Mouse (Mus musculus) frontal cortex, adult 2 months (tissue): Measurements from ENCODE around the gene P2ry13. TPM values are rescaled to one million over a fixed set of nuclear protein-coding genes. Genes with fewer than 3 reads are reported as not detected.

ENCODE experiments used
- DNase-seq, 2 experiments: peaks; one replicate each; pipeline ENCODE4 v3.0.0; 2022; ENCODE audit warnings: low spot score in 1 of 2; ENCODE audit errors: extremely low spot score in 1 of 2
- polyA plus RNA-seq: library from polyadenylated mRNA; depleted of rRNA; stranded (reverse); fragments of >200 nt; gene quantifications from 2 replicates; pipeline ENCODE4 v1.2.3, GENCODE M21; 2012; rRNA removed

P2ry13 gene
- 10.6 and 18.0 TPM in 2 replicates for polyA plus RNA-seq

DNA sequence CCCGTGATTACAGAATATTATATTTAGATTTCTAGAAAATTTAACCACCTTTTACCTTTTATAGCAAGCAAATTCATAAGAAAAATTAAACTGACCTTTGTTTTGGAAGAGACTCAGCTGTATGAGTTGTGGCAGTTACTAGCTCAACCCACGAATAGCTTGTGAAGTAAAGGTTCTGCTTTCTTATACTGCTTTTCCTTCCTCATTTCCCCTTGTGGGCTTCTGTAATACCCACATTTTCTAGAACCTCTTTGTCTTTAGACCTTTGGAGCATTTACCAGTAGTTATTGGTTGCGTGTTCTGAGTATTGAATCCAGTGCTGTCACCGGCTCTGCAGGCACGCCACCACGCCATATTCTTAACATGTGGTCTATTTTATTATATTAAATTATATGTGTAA, at the start of gene P2ry13:
Gene P2ry13 (minus strand): TSS at position 156 of the 400 bp plus-strand sequence.
- no peak for DNase-seq

DNA sequence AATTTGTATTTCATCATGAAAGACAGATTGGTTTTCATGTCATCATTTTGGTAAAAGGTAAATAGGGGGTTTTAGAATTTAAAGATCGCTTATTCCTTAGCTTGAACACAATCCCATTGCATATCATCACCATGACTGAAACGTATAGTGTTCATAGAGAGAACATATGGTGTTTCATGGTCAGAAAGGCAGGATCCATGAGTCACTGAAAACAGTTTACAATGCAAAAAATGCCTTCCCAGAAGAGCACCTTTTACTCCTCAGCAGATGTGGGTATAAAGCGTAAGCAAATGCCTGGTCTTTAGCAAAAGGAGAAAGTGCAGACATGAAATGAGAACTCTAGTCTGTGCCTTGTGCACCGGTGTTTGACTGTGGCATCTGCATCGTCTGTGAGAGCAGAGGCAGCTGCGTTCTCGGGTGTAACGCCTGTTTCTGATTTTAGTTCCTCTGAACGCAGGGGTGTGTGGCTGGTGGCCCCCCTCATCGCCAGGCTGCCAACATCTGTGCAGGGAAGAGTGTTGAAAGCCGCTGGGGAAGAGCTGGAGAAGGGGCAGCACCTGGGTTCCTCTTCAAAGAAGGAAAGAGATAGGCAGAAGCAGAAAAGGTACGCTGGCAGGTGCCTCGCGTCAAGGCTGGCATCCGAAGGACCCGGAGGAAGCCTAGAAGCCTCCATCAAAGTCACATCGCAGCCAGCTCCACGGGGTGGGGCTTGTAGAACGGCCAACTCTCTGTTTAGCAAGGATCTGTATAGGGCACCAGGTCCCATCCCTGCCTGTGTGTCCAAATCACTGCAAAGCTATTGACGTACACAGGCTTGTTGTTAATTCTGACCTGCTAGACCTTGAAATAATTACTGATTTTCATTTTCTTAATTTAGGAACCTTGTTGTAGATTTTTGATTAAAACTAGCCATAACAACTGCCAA, 47.3 kb upstream of the P2ry13 start:
- peak in 1 of 2 experiments; percentile 27 for DNase-seq

DNA sequence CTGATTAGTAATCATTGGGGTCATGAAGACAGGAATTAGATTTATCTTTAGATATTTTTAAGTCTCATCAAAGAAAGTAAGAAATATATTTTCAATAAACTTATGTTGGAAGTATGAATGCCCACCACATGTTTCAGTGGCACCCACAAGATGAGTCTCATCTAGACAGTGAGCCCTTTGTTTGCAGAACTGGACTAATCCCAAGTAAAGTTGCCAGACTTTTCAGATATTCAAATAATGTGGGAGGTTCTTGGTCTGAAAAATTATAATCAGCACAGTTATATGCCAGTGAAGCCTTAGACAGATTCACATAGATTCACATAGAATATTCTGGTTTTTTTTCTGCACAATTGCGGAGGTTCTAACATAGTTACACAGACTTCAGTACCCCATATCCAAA, 39.8 kb upstream of the P2ry13 start:
- no peak for DNase-seq

DNA sequence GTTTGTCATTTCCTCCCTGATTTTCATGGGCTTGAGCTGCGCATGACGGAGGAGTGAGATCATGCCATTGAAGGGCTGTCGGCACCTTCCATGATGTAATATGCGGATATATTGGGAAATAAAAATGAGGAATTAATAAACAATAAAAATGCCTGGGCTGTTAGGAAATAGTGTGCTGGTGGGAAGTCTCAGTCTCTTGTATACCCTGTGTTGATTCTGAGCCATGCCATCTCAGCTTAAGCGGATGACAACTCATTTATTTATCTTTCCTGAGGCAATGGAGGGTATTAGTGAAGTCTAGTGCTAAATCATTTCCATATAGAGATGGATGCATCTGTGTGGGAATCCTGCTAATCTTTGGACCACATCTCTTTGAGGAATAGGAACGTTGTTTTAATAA, 37.3 kb upstream of the P2ry13 start:
- DNase-seq = no peak

DNA sequence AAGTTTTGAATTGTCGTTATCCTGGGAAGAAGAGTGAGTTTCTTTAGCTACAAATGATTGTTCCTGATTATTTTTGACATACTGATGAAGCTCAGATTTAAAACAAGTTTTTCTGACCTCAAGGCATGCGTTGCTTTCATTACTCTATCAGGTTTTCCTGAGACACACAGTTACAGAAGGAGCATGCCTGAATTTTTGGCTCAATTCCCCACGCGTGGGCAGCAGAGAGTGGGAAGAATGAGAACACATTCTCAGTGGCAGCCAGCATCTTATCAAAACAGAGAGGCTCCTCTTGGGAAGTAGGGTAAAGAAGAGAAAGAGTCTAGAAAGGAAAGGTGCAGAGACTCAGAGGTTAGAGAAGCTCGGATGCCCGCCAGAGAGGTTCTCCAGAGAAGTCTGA, 32.7 kb upstream of the P2ry13 start:
- DNase-seq = peak; percentile 40 to 91

DNA sequence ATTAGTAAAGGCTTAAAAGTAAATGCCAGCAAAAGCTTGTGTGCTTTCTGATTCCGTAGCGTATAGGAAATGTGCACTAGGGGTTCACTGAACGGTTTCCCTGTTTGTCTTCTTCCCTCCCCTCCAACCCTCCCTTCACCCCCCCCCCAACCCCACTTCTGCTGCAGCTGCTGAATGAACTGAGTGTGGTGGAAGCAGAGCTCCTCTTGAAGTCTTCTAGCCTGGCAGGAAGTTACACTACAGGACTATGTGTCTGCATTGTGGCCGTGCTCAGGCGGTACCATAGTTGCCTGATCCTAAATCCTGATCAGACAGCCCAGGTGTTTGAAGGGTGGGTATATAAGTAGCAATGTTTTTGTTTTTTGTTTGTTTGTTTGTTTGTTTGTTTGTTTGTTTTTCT, 24.2 kb upstream of the P2ry13 start:
- DNase-seq = no peak

DNA sequence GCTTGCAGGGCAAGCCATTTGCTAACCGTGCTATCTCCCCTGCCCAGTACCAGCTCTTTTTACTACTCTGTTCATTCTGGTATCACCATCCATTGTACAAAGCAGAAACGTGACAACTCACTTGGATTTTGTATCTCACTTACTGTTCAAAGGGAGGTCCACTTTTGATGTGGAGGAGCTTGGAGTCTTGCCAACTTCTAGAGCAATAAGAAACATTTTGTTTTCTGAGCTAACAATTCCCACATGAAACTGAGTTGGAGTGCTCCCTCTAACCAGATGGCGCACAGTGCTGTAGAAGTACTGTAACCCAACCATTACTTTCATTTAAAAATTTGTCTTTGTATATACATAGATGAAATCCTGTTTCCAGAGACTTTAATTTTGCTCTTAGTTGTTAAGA, 20.2 kb upstream of the P2ry13 start:
- DNase-seq = peak in 1 of 2 experiments; percentile 54

DNA sequence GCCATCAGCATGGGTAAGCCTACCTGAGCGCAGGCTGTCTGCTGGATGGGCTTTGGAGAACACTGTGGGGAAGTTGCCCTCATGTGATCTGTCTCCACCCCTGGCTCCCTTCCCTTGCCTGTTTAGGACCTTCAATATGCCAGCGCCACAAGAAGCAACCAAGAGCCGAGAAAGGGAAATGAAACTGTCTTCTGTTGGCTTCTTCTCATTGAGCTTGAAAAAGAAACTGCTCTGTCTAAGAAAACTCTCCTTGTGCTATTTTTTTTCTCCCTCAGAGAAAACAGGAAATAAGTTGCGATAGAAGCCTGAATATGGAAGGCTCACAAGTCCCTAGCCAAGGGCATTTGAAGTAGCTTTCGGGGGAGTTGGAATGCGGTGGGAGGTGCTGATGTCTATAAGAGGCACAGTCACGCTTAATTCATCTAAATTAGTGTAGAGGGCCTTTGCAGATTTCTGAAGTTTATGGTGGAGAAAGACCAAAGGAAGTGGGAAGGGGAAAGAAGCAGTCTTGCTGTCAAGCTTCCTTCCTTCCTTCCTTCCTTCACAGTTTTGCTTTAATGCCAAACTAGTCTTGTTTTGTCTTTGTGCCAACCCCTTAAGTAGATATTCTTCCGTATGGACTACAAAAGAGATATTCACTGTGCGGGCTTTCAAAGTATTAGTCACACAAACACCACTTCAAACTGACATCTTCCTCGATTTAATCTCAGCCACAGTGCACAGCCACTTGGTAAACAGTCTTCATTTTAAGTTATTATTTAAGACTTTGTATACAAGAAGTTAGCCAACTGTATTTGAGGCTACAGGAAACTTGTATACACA, 18.3 kb upstream of the P2ry13 start:
- peak in 1 of 2 experiments; percentile 47 for DNase-seq

DNA sequence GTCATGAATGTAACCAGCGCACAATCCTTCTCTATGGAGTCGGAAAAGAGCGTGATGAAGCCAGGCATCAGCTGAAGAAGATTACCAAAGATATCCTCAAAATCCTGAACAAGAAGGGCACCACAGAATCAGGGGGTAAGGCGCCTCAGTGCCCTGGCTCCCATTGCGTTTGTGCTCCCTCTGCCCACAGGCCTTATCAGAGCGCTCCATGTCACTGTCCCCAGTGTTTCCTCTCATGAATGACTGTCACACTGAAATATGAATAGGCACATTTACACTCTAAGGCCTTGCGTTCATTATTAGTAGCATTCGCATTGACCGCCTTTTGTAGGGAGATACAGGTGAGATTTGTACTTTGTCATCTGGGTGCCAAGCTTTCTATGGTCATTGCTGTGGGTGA, 17.0 kb upstream of the P2ry13 start:
- DNase-seq = no peak

DNA sequence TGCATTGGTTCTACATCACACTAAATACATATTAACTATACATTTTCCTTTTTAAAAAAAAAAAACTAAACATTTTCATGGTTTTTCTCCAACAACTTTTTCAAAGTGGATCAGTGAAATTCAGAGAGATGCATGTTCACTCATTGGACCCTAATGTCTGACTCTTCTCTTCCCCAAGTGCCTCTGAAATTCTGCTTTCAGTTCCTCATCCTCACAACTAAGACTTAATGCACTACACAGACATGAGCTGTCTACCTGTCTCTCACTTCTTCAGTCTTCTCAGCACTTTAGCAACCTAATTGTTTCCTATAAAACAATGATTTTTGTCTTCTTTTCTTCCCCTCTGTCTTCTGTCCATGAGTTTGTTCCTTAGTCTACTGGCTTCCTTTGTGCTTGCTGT, 14.7 kb upstream of the P2ry13 start:
- no peak for DNase-seq

DNA sequence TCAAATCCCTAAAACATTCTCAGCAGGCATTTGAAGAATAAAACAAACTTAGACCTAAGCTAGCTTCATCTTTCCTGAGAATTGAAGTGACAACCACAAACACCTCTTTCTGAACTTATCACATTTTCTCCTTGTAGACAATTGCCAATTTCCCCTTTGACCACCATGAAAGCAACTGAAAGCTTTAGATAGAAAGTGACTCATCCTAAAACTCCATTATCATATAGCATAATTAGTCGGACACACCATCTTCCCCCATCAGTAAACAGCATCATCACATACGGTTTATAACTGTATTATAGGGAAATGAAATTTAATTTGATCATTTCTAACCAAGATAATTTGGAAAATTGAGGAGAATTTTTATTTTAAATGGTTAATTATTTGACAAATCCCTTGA, 11.6 kb upstream of the P2ry13 start:
- DNase-seq = no peak

DNA sequence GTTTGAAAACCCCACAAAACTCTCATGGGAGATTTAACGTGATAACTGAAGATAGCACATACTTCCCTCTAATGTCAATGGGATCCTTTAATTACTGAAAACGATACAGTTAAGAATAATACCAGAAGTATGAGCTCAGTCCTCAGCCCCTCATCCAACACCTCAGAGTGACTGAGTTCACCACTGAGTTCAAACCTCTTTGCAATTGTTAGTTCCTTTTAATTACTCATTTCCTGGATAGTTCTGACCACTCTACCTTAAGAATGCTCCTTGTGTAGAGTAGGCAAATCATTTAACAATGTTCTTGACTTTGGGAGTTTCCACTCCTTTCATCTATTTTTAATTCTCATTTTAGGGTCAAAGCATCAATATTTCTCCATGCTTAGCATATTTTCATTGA, 8.6 kb upstream of the P2ry13 start:
- DNase-seq = no peak

DNA sequence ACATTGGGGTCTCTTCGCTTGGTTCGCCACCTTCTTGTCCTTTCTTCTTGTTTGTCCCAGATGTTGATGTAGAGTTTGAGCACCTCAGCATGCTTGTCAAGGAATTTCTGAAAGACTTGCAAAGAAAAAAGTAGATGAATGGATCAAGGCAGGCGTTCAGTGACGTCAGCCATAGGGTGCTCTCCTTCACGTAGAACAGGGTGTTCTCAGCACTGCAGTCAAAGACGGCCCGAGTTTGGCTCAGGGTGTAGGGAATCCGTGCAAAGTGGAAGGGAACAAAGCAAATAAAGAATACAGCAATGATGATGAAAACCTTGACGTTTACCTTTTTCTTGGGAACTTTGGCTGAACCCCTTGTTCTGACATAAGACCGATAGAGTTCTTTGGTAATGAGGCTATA, 6.5 kb upstream of the P2ry13 start:
- no peak for DNase-seq

DNA sequence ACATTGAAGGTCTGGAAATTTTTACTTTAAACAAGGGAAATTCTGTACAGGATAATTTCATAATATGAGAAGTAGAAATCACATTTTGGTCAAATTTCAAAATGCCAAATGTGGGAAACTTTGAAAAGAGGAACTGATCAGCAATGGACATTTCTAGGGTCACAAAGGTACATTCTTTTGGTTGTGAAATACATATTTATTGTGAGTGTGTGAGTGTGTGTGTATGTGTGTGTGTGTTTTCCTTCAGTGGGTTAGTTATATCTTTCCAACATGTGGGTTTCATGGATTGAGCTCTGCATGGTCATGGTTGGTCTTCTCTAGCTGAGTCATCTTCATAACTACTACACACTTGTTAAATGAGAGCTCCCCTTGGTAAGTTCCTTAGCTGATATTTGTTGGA, 1.7 kb upstream of the P2ry13 start:
- no peak for DNase-seq

DNA sequence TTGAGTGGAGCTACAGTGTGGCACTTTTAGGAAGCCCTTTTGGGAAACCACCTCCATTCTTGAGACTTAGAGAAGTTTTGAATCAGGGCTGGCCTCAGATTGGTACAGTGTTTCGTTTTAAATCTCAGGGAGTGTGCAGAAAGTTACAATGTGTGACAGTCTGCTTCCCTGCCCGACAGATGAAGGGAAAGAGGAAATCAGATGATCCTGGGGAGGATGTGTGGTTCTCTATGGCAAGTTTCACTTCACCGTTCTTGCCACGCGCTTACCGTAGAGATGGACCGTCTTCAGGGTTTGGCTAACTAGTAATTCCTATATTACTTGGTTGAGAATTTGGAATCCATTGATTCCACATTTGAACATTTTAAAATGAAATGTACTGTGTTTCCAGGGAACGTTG, 1.1 kb upstream of the P2ry13 start:
- DNase-seq = no peak

DNA sequence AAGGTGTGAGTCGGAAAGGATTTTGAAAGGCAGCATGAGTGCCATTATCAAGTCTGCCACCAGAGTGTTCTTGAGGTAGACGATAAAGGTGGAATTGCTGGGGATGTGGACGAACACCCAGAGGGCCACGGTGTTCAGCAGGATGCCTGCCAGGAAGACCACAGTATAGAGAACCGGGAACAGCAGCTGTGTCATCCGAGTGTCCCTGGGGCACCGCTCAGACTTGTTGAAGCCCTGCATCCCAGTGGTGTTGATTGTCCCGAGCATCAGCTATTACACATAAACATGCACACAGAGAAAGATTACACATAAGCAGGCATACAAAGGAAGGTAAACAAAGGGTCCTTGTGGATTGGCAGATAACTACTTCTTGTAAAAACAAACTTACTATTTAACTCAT, 593 bp downstream of the P2ry13 start:
- DNase-seq = no peak

DNA sequence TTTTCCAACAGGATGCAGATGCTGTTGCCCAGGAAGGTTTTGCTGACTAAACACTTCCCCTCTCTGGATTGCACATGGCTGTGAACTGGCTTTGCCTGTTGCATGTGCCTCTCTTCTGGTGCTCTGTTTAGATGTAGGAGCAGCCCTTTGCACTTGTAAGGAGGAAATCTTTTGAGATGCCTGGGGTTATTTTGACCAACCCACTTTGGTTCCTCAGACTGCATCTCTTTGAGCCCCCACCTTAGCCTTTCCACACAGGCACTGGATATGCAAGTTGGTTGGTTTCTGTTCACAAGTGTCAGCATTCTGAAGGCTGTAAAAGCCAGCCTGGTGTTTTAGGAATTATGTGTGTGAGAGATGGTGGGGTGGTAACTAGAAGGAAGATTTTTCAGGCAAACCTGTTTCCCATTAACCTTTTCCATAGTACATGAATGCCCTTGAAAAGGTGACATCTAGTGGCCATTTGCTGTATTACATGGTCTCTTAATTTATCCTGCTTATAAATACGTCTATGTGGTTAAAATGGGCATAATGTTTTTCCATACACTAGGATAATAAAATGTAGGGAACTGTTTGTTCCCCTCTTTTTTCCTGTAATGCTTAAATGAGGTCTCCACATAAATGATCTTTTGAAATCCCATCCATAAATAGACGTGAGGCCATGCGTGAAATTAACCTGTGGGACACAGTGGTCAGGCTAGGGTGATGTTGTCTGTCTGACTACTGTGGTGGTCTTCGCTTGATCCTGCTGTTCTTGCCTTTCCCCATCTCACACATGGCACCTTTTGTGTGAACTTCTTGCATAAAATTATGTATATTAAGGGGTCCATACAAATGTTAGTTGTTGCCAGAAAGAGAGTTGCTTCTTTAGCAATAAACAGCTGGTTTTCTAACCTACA, 1.8 kb downstream of the P2ry13 start:
- DNase-seq = peak in 1 of 2 experiments; percentile 93

DNA sequence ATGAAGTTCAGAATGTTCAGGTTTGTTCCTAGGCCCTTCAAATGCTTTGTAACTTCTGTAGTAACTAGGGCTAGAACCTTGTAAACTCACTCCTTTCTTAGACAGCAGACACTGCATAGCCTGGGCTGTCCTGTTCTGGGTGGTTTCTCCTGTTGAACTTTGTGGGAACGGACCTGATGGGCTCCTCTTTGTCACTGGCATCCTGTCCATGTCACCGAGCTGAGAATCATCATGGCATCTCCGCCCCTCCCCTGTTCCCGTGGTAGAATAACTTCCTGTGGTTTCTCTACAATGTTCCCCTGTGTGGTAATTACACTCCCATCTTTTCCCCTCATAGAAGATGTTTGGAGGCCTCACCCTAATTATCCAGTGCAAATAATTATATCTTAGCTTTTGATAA, 4.7 kb downstream of the P2ry13 start:
- no peak for DNase-seq

DNA sequence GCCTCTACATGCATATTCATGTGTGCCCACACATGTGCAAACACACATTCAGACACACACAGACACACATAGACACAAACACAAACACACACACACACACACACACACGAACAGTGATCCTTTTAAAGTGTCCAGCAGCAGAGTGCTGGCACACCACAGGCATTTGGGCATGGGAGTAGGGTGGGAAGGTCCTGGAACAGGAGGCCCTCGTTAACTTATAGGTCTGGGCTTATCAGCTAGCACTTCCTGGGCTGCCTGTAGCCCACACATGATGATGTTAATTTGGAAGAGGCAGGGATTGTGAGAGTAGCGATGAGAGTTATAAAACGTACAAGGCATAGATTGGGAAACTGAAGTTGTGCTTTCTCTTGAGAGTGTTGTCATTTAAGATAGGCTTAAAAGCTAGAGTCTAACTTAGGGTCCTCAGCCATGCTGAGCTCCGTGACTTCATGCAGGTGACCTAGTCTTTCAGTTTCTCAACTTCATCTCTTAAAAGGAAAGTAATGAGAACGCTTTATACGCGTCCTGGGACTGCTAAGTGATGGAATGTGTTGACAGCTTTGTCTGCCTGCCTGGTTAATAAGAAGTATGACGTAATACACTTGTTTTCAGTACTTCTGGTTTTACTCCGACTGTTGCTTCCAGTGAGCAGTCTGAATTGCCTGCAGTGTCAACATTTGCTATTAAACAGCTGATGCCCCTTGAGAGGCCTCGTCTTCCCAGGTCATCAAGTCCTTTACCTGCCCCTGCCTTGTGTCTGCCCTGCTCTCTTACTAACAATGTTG, 5.8 kb downstream of the P2ry13 start:
- no peak for DNase-seq
